Mouse (Mus musculus) ovary, adult 10 weeks (tissue): ENCODE data around the gene Tfap2b. TPM values are rescaled to one million over a fixed set of nuclear protein-coding genes. Genes with fewer than 3 reads are reported as not detected.

Source experiments
- polyA plus RNA-seq: library from polyadenylated mRNA; stranded (reverse); fragments of 350-450 nt; fragmentation: Illumina TruSeq; extraction: RNeasy Lipid Tissue Mini Kit (QIAGEN cat#74804); gene quantifications from one replicate; pipeline ENCODE4 v1.2.3, GENCODE M21; 2014

The Tfap2b gene
- polyA plus RNA-seq, result 0.14 TPM

GRCm38 (mm10) chr1:19208641-19209358 lies at the start of gene Tfap2b:
Gene Tfap2b, plus strand, starts transcription at chr1:19208914.

Other genes with a start within 250 kb of the Tfap2b start
- gene Tfap2d, start 105.9 kb upstream of the Tfap2b start, polyA plus RNA-seq, result not detected